Mouse (Mus musculus) embryonic fibroblast, embryonic 13.5 days (primary cell): ENCODE measurements at regions not wholly inside any gene's neighbourhood (a gene's known extent, or its start where the extent isn't known, plus 50 kb on each side); places are given as distances from the start of the nearest gene placed in this dataset.
"Not testable (repeated sequence)": the region's sequence is repeated elsewhere in the genome, so short reads cannot be mapped to it uniquely, and the experiment has no call there.

Source experiments
- H3K27ac ChIP-seq: 2 replicates; pipeline ENCODE4 v1.5.1; 2012; ENCODE audit warnings: low read length, control low read depth, inconsistent platforms; ENCODE audit not compliant: insufficient read depth
- H3K4me1 ChIP-seq: 2 replicates; pipeline ENCODE4 v1.6.1; 2011; ENCODE audit warnings: low read length; ENCODE audit not compliant: control insufficient read depth, insufficient read depth
- H3K4me3 ChIP-seq: 2 replicates; pipeline ENCODE4 v1.5.1; 2011; ENCODE audit warnings: mild to moderate bottlenecking, control low read depth, low read length; ENCODE audit not compliant: insufficient read depth
- CTCF ChIP-seq: IDR thresholded peaks from 2 replicates; pipeline ENCODE4 v1.5.1; 2011; ENCODE audit warnings: mild to moderate bottlenecking, control low read depth, low read length, moderate library complexity, borderline replicate concordance; ENCODE audit not compliant: insufficient read depth
- POLR2A ChIP-seq: IDR thresholded peaks from 2 replicates; pipeline ENCODE4 v1.6.1; 2011; ENCODE audit warnings: low read depth, mild to moderate bottlenecking, control low read depth, low read length, moderate library complexity

GRCm38 (mm10) chr1:95397188-95397587 lies 83.8 kb downstream of the Fam174a start:
- Histone ChIP-seq H3K27ac (no peak overlapping the region), H3K4me1 (no peaks in the 10 kb centered on the region), H3K4me3 (no peak overlapping the region)
- TF ChIP-seq POLR2A (no peak), CTCF (no peak)

- H3K27ac ChIP-seq: no peak overlapping the region
- H3K4me1 ChIP-seq: no peaks in the 10 kb centered on the region
- H3K4me3 ChIP-seq: no peak overlapping the region
- TF ChIP-seq CTCF (no peak), POLR2A (no peak)
Observed at GRCm38 (mm10) chr1:95399764-95400163, 86.3 kb downstream of the Fam174a start.

GRCm38 (mm10) chr1:95422253-95422652 lies 108.8 kb downstream of the Fam174a start:
- Histone ChIP-seq H3K4me3 (no peak overlapping the region), H3K27ac (no peak overlapping the region), H3K4me1 (no peaks in the 10 kb centered on the region)
- TF ChIP-seq CTCF: no peak
- TF ChIP-seq POLR2A: no peak

- TF ChIP-seq CTCF: no peak
- TF ChIP-seq POLR2A: no peak
- H3K4me3 ChIP-seq: no peak overlapping the region
- no peaks in the 10 kb centered on the region for H3K4me1 ChIP-seq
- H3K27ac ChIP-seq: no peak overlapping the region
Observed at GRCm38 (mm10) chr1:95425420-95425819, 112.0 kb downstream of the Fam174a start.

- Histone ChIP-seq H3K27ac (no peak overlapping the region), H3K4me3 (no peak overlapping the region), H3K4me1 (no peaks in the 10 kb centered on the region)
- TF ChIP-seq POLR2A: no peak
- TF ChIP-seq CTCF: no peak
Observed at GRCm38 (mm10) chr1:95437155-95437554, 123.7 kb downstream of the Fam174a start.

- Histone ChIP-seq H3K27ac (no peak overlapping the region), H3K4me3 (no peak overlapping the region), H3K4me1 (no peaks in the 10 kb centered on the region)
- no peak for TF ChIP-seq CTCF
Observed at GRCm38 (mm10) chr1:95445541-95445940, 132.1 kb downstream of the Fam174a start.

GRCm38 (mm10) chr1:95448962-95449558 lies 135.6 kb downstream of the Fam174a start:
- TF ChIP-seq POLR2A: no peak
- no peak for TF ChIP-seq CTCF
- H3K4me3 ChIP-seq: no peak overlapping the region
- no peaks in the 10 kb centered on the region for H3K4me1 ChIP-seq
- no peak overlapping the region for H3K27ac ChIP-seq

- no peak for TF ChIP-seq POLR2A
- TF ChIP-seq CTCF: no peak
- Histone ChIP-seq H3K4me3 (no peak overlapping the region), H3K4me1 (no peaks in the 10 kb centered on the region), H3K27ac (no peak overlapping the region)
Observed at GRCm38 (mm10) chr1:95450920-95451332, 137.5 kb downstream of the Fam174a start.

- not testable (repeated sequence) for H3K4me3 ChIP-seq, H3K4me1 ChIP-seq, H3K27ac ChIP-seq
Observed at GRCm38 (mm10) chr1:95451755-95452154, 138.3 kb downstream of the Fam174a start.

- TF ChIP-seq POLR2A (no peak), CTCF (no peak)
- Histone ChIP-seq H3K27ac (no peak overlapping the region), H3K4me1 (no peaks in the 10 kb centered on the region), H3K4me3 (no peak overlapping the region)
Observed at GRCm38 (mm10) chr1:95454246-95454645, 140.8 kb downstream of the Fam174a start.

- H3K4me3 ChIP-seq: no peak overlapping the region
- TF ChIP-seq CTCF (no peak), POLR2A (no peak)
- no peaks in the 10 kb centered on the region for H3K4me1 ChIP-seq
- no peak overlapping the region for H3K27ac ChIP-seq
Observed at GRCm38 (mm10) chr1:95459355-95459754, 145.9 kb downstream of the Fam174a start.
